Mouse (Mus musculus) kidney, embryonic 14.5 days (tissue): ENCODE measurements around the gene Prss21. TPM values are rescaled to one million over a fixed set of nuclear protein-coding genes. Genes with fewer than 3 reads are reported as not detected.
"Not testable (repeated sequence)": the region's sequence is repeated elsewhere in the genome, so short reads cannot be mapped to it uniquely, and the experiment has no call there.

Experiments used
- ATAC-seq: fragments of 200-750 bp; cut with Nextera tagmentation; 2 replicates; pipeline ENCODE4 v1.8.0; 2017; ENCODE audit warnings: moderate number of reproducible peaks, mild to moderate bottlenecking, moderate TSS enrichment, moderate library complexity; ENCODE audit not compliant: low FRiP score, low TSS enrichment
- H3K27ac ChIP-seq: fragments of 300-500 bp; sonication (generic); 2 replicates; pipeline ENCODE4 v1.5.1; 2014; ENCODE audit warnings: low read depth, mild to moderate bottlenecking, low read length, moderate library complexity, mixed read lengths
- H3K27me3 ChIP-seq: fragments of 300-500 bp; sonication (generic); 2 replicates; pipeline ENCODE4 v1.6.1; 2014; ENCODE audit warnings: mild to moderate bottlenecking, low read length; ENCODE audit not compliant: control insufficient read depth, insufficient read depth
- H3K36me3 ChIP-seq: fragments of 300-500 bp; sonication (generic); 2 replicates; pipeline ENCODE4 v1.6.1; 2014; ENCODE audit warnings: low read length, mixed read lengths; ENCODE audit not compliant: control insufficient read depth, insufficient read depth
- H3K4me1 ChIP-seq: fragments of 300-500 bp; sonication (generic); 2 replicates; pipeline ENCODE4 v1.6.1; 2014; ENCODE audit warnings: low read length, mixed read lengths; ENCODE audit not compliant: control insufficient read depth, insufficient read depth
- H3K4me2 ChIP-seq: fragments of 300-500 bp; sonication (generic); replicated peaks from 2 replicates; pipeline ENCODE4 v1.6.1; 2014; ENCODE audit warnings: low read depth, mild to moderate bottlenecking, low read length
- H3K4me3 ChIP-seq: fragments of 300-500 bp; sonication (generic); 2 replicates; pipeline ENCODE4 v1.5.1; 2014; ENCODE audit warnings: mild to moderate bottlenecking, low read length
- H3K9ac ChIP-seq: fragments of 300-500 bp; sonication (generic); 2 replicates; pipeline ENCODE4 v1.6.1; 2014; ENCODE audit warnings: low read depth, mild to moderate bottlenecking, low read length, moderate library complexity
- H3K9me3 ChIP-seq: fragments of 300-500 bp; sonication (generic); 2 replicates; pipeline ENCODE4 v1.6.1; 2016; ENCODE audit warnings: low read length; ENCODE audit not compliant: control insufficient read depth
- WGBS: fragments of 180-500 bp; shearing (Covaris S2); extraction: QIAGEN DNeasy Blood & Tissue Kit; methylation state at CpG from one replicate; pipeline ENCODE4 v1.1.7; 2014; 5-methylcytosine and 5-hydroxymethylcytosine counted together
- microRNA-seq: library from miRNA; unstranded; fragments of <30 nt; microRNA quantifications from one replicate; pipeline ENCODE4, GENCODE M21; 2016
- polyA plus RNA-seq: library from polyadenylated mRNA; unstranded; fragments of >200 nt; fragmentation: Nextera tagmentation; extraction: Ambion mirVana; gene quantifications from 2 replicates; pipeline ENCODE4 v1.2.1, GENCODE M21; 2014

Prss21 gene
- polyA plus RNA-seq, 1 experiment from 2014 or later = not detected

GRCm38 (mm10) chr17:23880576-23880975 lies 12.7 kb downstream of the Prss21 start, which contains the start of the genes Dcpp1 and Dcpp2:
Dcpp1 (plus strand) TSS chr17:23880876.
Dcpp2 (plus strand) TSS chr17:23880880.
- H3K27ac ChIP-seq, H3K4me1 ChIP-seq, ATAC-seq, H3K27me3 ChIP-seq, H3K4me3 ChIP-seq, H3K9ac ChIP-seq, H3K4me2 ChIP-seq, H3K9me3 ChIP-seq, H3K36me3 ChIP-seq: not testable (repeated sequence)
- WGBS = 87% methylated on average over 4 of the region's 4 CpGs

- H3K4me3 ChIP-seq, H3K27ac ChIP-seq, H3K27me3 ChIP-seq, ATAC-seq, H3K4me1 ChIP-seq, H3K9me3 ChIP-seq, H3K9ac ChIP-seq, H3K4me2 ChIP-seq, H3K36me3 ChIP-seq: not testable (repeated sequence)
- 72% methylated on average over 3 of the region's 4 CpGs for WGBS
Measured at GRCm38 (mm10) chr17:23917158-23917557, 49.3 kb downstream of the Prss21 start, which contains the start of gene Dcpp3. Dcpp3 (plus strand) TSS chr17:23917458.

Small RNA genes lying within 50 kb of the gene (microRNA-seq; reads per million reads assigned to microRNA genes)
- 0.84 reads per million for gene Mir5125

Other genes with a start within 250 kb of the Prss21 start
- gene Mmp25, start 222.8 kb upstream of the Prss21 start, polyA plus RNA-seq = 0.46 and 1.3 TPM in 2 replicates
- 0.76 and 1.2 TPM in 2 replicates for gene Bicdl2, start 207.6 kb upstream of the Prss21 start, polyA plus RNA-seq
- gene Hcfc1r1, start 194.5 kb upstream of the Prss21 start, polyA plus RNA-seq = 61.9 and 83.8 TPM in 2 replicates
- gene Thoc6, start 194.2 kb upstream of the Prss21 start, polyA plus RNA-seq = 53.0 and 62.9 TPM in 2 replicates
- gene Tnfrsf12a, start 190.6 kb upstream of the Prss21 start, polyA plus RNA-seq = 14.5 and 16.4 TPM in 2 replicates
- 153 and 181 TPM in 2 replicates for gene Cldn6, start 188.8 kb upstream of the Prss21 start, polyA plus RNA-seq
- gene Cldn9, start 184.0 kb upstream of the Prss21 start, polyA plus RNA-seq = 63.7 and 65.5 TPM in 2 replicates
- 0.15 and 0.16 TPM in 2 replicates for gene 1520401A03Rik, start 145.3 kb upstream of the Prss21 start, polyA plus RNA-seq
- 41.6 and 56.4 TPM in 2 replicates for gene Pkmyt1, start 141.7 kb upstream of the Prss21 start, polyA plus RNA-seq
- 14.7 and 17.6 TPM in 2 replicates for gene Paqr4, start 127.2 kb upstream of the Prss21 start, polyA plus RNA-seq
- 2.1 and 2.9 TPM in 2 replicates for gene Kremen2, start 122.2 kb upstream of the Prss21 start, polyA plus RNA-seq
- gene Flywch1, start 96.5 kb upstream of the Prss21 start, polyA plus RNA-seq = 73.0 and 91.7 TPM in 2 replicates
- 40.7 and 43.7 TPM in 2 replicates for gene Flywch2, start 82.0 kb upstream of the Prss21 start, polyA plus RNA-seq
- 560 and 567 TPM in 2 replicates for gene Srrm2, start 77.5 kb upstream of the Prss21 start, polyA plus RNA-seq
- gene Elob, start 38.9 kb upstream of the Prss21 start, polyA plus RNA-seq = 982 and 1,429 TPM in 2 replicates
- gene Prss33, start 32.0 kb upstream of the Prss21 start, polyA plus RNA-seq = 0.26 and 0.41 TPM in 2 replicates
- gene Prss32, start 24.2 kb upstream of the Prss21 start, polyA plus RNA-seq = 0.14 TPM in 1 of 2 replicates, not detected in the other
- gene Prss41, start 23.9 kb upstream of the Prss21 start, polyA plus RNA-seq = 3.1 and 3.9 TPM in 2 replicates
- gene Dcpp1, start 12.8 kb downstream of the Prss21 start, polyA plus RNA-seq = not detected in 2 replicates
- gene Dcpp2, start 12.8 kb downstream of the Prss21 start, polyA plus RNA-seq = not detected in 2 replicates
- not detected in 2 replicates for gene Dcpp3, start 49.4 kb downstream of the Prss21 start, polyA plus RNA-seq
- not detected in 2 replicates for gene Sbp, start 73.6 kb downstream of the Prss21 start, polyA plus RNA-seq
- not detected in 2 replicates for gene Sbpl, start 87.2 kb downstream of the Prss21 start, polyA plus RNA-seq
- 0.26 and 0.30 TPM in 2 replicates for gene Prss30, start 112.5 kb downstream of the Prss21 start, polyA plus RNA-seq
- 0.59 and 0.91 TPM in 2 replicates for gene Prss22, start 130.0 kb downstream of the Prss21 start, polyA plus RNA-seq
- not detected in 2 replicates for gene Prss27, start 170.1 kb downstream of the Prss21 start, polyA plus RNA-seq
- 46.2 and 65.1 TPM in 2 replicates for gene Kctd5, start 205.4 kb downstream of the Prss21 start, polyA plus RNA-seq